Mouse (Mus musculus) small intestine, adult 2 months (tissue): ENCODE results near the gene Med24.

ENCODE experiments used
- CTCF ChIP-seq: fragments of 200-500 bp; IDR thresholded peaks from 2 replicates; pipeline ENCODE4 v1.5.1; 2012; ENCODE audit warnings: low read depth, mild to moderate bottlenecking, control low read depth, inconsistent platforms, low read length, moderate library complexity, mixed read lengths; ENCODE audit not compliant: insufficient replicate concordance, insufficient read length; ENCODE audit errors: extremely low read depth
- POLR2A ChIP-seq: fragments of 200-500 bp; IDR thresholded peaks from 2 replicates; pipeline ENCODE4 v1.6.1; 2012; ENCODE audit warnings: low read depth, mild to moderate bottlenecking, control low read depth, inconsistent platforms, low read length, moderate library complexity

GRCm38 (mm10) chr11:98749716-98750115 is 20.5 kb upstream of the Med24 start:
- TF ChIP-seq CTCF (no peak), POLR2A (peak; percentile 53; the same call in 1 of the 2 replicates)
